8 mouse cellular contexts compared by ENCODE assay signal in genomic region chr12:119238696-119239415, GRCm38 (mm10). TPM values are rescaled to one million over a fixed set of nuclear protein-coding genes. Genes with fewer than 3 reads are reported as not detected.
DNase-seq lines count a peak whose midpoint lies in the region; ATAC-seq lines count a peak whose summit lies in the region.

TSS of gene Itgb8 (minus strand) at chr12:119238802.

- H3K27me3 ChIP-seq in embryonic facial prominence, embryonic 12.5 days: no peaks in the 10 kb centered on the region
- H3K27me3 ChIP-seq in limb, embryonic 11.5 days (ENCODE audit: control insufficient read depth, insufficient read depth, low read length): no peaks in the 10 kb centered on the region
- no peaks in the 10 kb centered on the region for H3K27me3 ChIP-seq in midbrain, embryonic 10.5 days (ENCODE audit: low read depth, poor library complexity, severe bottlenecking)

- peak; percentile 71 for DNase-seq in urinary bladder, postnatal 14 days (ENCODE audit: low spot score)
- DNase-seq in urinary bladder, adult 2 months (ENCODE audit: low spot score): no peak
- peak; percentile 67 to 69 for DNase-seq in heart, adult 9 months (ENCODE audit: low spot score in 2 of 2)
- peak; percentile 80 for DNase-seq in kidney, adult 9 months
- DNase-seq in limb, embryonic 11.5 days (ENCODE audit: low spot score): peak; percentile 84
- DNase-seq in midbrain, embryonic 10.5 days (ENCODE audit: low spot score): peak; percentile 88
- peak; percentile 7 to 31 for DNase-seq in spleen, adult 18-20 months

- peaks cover 12% of the 10 kb centered on the region; the same call in 1 of the 2 replicates for H3K4me1 ChIP-seq in embryonic facial prominence, embryonic 12.5 days
- H3K4me1 ChIP-seq in limb, embryonic 11.5 days (ENCODE audit: control insufficient read depth, insufficient read depth, low read length): 0 out of 2 replicates have a peak, but pooled peaks cover 2% of the 10 kb centered on the region
- H3K4me1 ChIP-seq in midbrain, embryonic 10.5 days: peaks cover 64% of the 10 kb centered on the region

- H3K9me3 ChIP-seq in embryonic facial prominence, embryonic 12.5 days: no peaks in the 10 kb centered on the region
- no peaks in the 10 kb centered on the region for H3K9me3 ChIP-seq in limb, embryonic 11.5 days (ENCODE audit: control insufficient read depth, low read length)
- H3K9me3 ChIP-seq in midbrain, embryonic 10.5 days (replicated peaks): no peaks in the 10 kb centered on the region

- H3K27ac ChIP-seq in embryonic facial prominence, embryonic 12.5 days: peak within 1 kb of the TSS; percentile 96
- H3K27ac ChIP-seq in limb, embryonic 11.5 days (replicated peaks; ENCODE audit: low read depth, low read length): peak within 1 kb of the TSS; percentile 90
- peak within 1 kb of the TSS; percentile 99 for H3K27ac ChIP-seq in midbrain, embryonic 10.5 days (replicated peaks)

- H3K36me3 ChIP-seq in embryonic facial prominence, embryonic 12.5 days: no peaks in the 10 kb centered on the region
- H3K36me3 ChIP-seq in limb, embryonic 11.5 days (ENCODE audit: control insufficient read depth, insufficient read depth, low read length): no peaks in the 10 kb centered on the region
- no peaks in the 10 kb centered on the region for H3K36me3 ChIP-seq in midbrain, embryonic 10.5 days

- under 1% methylated on average over 29 of the region's 29 CpGs for WGBS in embryonic facial prominence, embryonic 12.5 days
- 1% methylated on average over 28 of the region's 29 CpGs for WGBS in limb, embryonic 11.5 days
- WGBS in midbrain, embryonic 10.5 days: under 1% methylated on average over 29 of the region's 29 CpGs

- H3K4me2 ChIP-seq in embryonic facial prominence, embryonic 12.5 days (replicated peaks): peak within 1 kb of the TSS; percentile 80
- peak within 1 kb of the TSS; percentile 96 for H3K4me2 ChIP-seq in limb, embryonic 11.5 days (ENCODE audit: low read depth, severe bottlenecking)

- ATAC-seq in embryonic facial prominence, embryonic 12.5 days (ENCODE audit: insufficient number of reproducible peaks, insufficient read depth, low FRiP score, low TSS enrichment): peak; percentile 93
- ATAC-seq in limb, embryonic 11.5 days (ENCODE audit: insufficient number of reproducible peaks, low FRiP score, low TSS enrichment, low read depth): peak; percentile 91

- peak within 1 kb of the TSS; percentile 57 for H3K4me3 ChIP-seq in embryonic facial prominence, embryonic 12.5 days
- H3K4me3 ChIP-seq in limb, embryonic 11.5 days (ENCODE audit: low read depth, low read length): peak within 1 kb of the TSS; percentile 54
- H3K4me3 ChIP-seq in midbrain, embryonic 10.5 days: peak within 1 kb of the TSS; percentile 67

- peak within 1 kb of the TSS; percentile 69 for H3K9ac ChIP-seq in embryonic facial prominence, embryonic 12.5 days
- peak within 1 kb of the TSS; percentile 89 for H3K9ac ChIP-seq in limb, embryonic 11.5 days (ENCODE audit: low read length)

RNA-seq across cellular contexts. Expression of gene Itgb8, which starts in this region (rescaled TPM):
- polyA plus RNA-seq in urinary bladder, adult 2 months (2012; rRNA removed): 1.0 and 1.1 TPM in 2 replicates
- polyA plus RNA-seq in embryonic facial prominence, embryonic 12.5 days (2016; fragmentation: Nextera tagmentation; extraction: Ambion mirVana): 6.4 and 6.6 TPM in 2 replicates
- polyA plus RNA-seq in limb, embryonic 11.5 days (2014; fragmentation: Nextera tagmentation; extraction: Ambion mirVana): 5.0 and 5.2 TPM in 2 replicates
- polyA plus RNA-seq in midbrain, embryonic 10.5 days (2016; fragmentation: Nextera tagmentation; extraction: Ambion mirVana): 23.7 and 32.6 TPM in 2 replicates
